Mouse (Mus musculus): ENCODE results near the gene Snx27.

GRCm38 (mm10) chr3:94611834-94612233 lies 29.3 kb upstream of the Snx27 start:
- TF ChIP-seq CTCF (IDR thresholded peaks at IDR 0.05; ENCODE audit: borderline replicate concordance, control insufficient read depth, extremely low read depth, insufficient read depth, low read length, poor library complexity) (no peak), POLR2A (IDR thresholded peaks at IDR 0.05; ENCODE audit: control insufficient read depth, extremely low read depth, insufficient read depth, low read length, poor library complexity) (no peak)

Data from thymus, adult 2 months (tissue).